Mouse (Mus musculus) heart, postnatal 10 days (tissue): ENCODE results near the gene Vmn2r69. TPM values are rescaled to one million over a fixed set of nuclear protein-coding genes. Genes with fewer than 3 reads are reported as not detected.

ENCODE experiments used
- DNase-seq, 2 experiments: peaks; one replicate each; pipeline ENCODE4 v3.0.0; 2021
- intact Hi-C: fragments of 180-260 bp; cut with DNase I; formaldehyde crosslinking; loops from one replicate; pipeline ENCODE4 v1.15.1; 2025
- total RNA-seq, 2 experiments: library from RNA; stranded (reverse); gene quantifications; 2 replicates each; pipeline ENCODE4 v1.2.3; 2021

The Vmn2r69 gene
- total RNA-seq, result not detected

DNA sequence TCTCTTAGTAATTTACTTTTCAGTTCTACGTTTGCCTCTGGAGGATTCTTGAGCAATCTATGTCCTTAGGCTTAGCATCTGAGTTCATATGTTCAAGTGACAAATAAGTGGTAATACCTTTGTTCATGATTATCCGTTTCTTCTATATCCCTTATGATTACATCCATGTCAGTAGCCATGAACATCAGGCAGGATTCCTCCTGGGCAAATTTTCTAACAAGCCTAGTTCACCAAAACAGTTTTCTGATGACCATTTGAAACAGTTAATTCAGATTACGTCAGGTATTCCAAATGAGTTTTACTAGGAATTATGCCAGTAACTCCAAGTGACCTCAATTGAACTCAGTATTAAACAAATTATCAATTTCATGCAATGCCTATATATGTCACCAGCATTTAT lies at the start of gene Vmn2r69:
Gene Vmn2r69 (minus strand): TSS at position 101 of the 400 bp plus-strand sequence.
- intact Hi-C loops, result no loop called here

More for the DNA sequence above, at the start of gene Vmn2r69:
- DNase-seq, result no peak

Other genes starting within 250 kb of the Vmn2r69 start
- gene Vmn2r68, start 178.1 kb downstream of the Vmn2r69 start, total RNA-seq, result not detected
- not detected for gene Vmn2r71, start 147.2 kb upstream of the Vmn2r69 start, total RNA-seq
- gene Vmn2r70, start 153.3 kb upstream of the Vmn2r69 start, total RNA-seq, result not detected